Mouse (Mus musculus) layer of hippocampus, adult 8-10 months (tissue): ENCODE measurements around the gene Slc35b1. TPM values are rescaled to one million over a fixed set of nuclear protein-coding genes. Genes with fewer than 3 reads are reported as not detected.

Experiments
- DNase-seq, 2 experiments: peaks; one replicate each; pipeline ENCODE4 v3.0.0; 2022; ENCODE audit warnings: low spot score in 2 of 2
- total RNA-seq, 4 experiments: library from RNA; stranded (reverse); gene quantifications; 2 replicates each; pipeline ENCODE4 v1.2.4; 2022

The Slc35b1 gene
- total RNA-seq, 4 experiments from 2014 or later: 59.4 to 78.3 (median 73.1) TPM

- peak; percentile 73 to 76 for DNase-seq
Observed at GRCm38 (mm10) chr11:95365596-95365995, 18.9 kb upstream of the Slc35b1 start.

DNA sequence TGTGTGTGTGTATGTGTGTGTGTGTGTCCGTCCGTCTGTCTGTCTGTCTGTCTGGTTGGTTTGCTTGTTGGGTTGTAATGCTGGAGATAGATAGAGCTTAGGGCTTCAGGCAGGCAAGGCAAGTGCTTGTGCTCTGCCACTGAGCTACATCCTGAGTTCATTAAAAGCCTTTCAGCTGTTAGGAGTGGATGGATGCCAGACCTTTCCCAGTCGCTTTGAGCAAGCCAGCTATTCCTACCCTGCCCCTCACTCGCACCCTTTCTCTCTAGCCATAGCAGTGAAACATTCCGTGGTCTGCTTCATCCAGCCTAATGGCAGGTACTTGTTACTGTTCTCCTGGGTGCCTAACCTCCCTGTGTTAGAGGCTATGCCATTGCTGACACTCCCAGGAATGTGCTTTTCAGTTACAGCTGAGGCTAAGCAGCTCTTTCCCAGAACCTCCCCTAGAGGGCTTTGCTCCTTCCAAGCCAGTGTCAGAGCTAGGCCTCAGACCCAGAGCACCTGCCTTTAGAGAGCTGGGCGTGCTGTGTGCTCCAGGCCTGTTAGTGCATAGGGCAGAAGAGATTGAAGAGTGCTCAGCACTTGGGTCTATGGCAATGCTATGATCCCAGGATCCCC, 18.1 kb upstream of the Slc35b1 start:
- no peak for DNase-seq

- no peak for DNase-seq
Observed at GRCm38 (mm10) chr11:95367011-95367735, 17.3 kb upstream of the Slc35b1 start.

DNA sequence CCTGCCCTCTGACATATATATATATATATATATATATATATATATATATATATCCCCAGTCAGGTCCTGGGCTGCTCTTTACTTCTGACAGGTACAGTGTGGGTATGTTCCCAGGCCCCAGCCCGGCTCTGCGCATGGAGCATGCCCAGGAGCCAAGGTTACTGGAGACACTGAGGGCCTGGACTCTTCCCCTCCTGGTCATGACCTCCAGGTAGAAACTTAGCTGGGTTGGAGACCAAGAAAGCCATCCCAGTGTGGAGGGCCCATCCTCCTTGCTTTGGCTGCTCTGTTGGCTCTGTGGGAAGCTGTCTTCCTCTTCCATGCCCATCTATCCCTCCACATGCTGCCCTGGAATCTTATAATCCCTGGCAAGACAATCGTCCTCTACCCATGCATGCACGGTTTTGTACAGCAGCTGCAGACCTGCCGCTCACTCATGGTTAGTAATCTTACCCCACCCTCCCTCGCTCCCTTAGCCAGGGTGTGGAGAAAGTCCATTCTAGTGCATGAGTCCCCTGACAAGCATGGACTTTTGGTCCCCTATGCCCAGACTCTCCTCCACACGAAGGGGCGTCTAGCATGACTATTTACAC, 16.2 kb upstream of the Slc35b1 start:
- DNase-seq: no peak

DNA sequence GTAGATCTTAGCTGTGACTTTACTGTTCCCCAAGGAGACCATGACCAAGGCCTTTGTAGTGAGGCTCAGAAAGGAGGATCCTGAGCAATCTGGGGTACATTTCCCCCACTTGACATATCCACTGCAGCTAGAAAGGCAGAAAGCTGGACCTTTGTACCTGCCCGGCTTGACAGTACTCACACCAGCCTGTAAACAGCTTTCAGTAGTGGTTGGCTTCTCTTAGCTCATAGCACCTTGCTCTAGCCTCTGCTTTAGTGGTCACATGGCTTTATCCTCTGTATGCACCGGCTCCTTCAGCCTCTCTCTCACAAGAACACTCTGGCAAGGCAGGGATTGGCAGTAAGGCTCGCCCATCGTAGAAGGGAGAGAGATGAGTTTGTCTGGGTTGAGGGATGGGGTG, 15.6 kb upstream of the Slc35b1 start:
- DNase-seq: no peak

DNA sequence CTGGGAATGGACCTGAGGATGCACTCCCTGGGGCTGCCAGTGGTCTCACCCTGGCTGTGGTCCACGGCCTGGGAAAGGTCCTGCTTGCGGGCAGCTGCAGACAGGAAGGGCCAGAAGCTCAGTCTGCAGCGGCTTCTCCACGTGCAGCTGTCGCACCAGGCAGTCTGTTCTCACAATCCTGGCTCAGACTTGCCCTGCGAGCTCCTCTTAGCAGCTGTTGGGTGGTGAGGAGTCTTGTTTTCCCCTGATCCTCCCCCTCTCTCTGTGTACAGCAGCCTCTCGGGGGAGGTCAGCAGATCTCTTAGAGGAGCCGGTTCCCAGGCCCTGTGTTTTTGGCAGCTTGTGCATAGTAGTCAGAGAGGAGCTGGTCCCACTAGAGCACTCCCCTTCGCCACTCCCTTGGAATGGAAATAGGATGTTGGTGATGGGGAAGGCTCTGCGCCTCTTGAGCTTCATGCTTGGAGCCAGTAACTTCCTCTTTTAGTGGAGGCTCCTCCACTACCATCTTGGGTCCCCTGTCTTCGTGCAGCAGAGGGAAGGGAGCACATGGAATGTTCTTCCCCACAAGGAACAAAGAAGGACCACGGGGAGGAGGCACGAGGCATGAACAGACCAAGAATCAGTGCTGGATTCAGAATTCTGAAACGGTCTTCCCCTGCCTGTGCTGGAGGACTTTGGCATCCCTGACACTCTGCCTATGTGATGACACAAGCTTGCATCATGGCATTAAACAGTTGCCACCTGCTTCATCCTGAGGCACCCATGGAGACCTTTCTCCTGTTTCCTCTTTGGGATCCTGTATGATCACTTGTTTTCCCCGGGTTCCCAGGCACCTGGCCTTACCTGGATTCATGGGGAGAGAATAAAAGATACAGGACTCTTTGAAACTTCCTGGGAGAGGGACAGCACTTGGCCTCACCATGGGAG, 14.3 kb upstream of the Slc35b1 start:
- DNase-seq: peak in 1 of 2 experiments; percentile 45

DNA sequence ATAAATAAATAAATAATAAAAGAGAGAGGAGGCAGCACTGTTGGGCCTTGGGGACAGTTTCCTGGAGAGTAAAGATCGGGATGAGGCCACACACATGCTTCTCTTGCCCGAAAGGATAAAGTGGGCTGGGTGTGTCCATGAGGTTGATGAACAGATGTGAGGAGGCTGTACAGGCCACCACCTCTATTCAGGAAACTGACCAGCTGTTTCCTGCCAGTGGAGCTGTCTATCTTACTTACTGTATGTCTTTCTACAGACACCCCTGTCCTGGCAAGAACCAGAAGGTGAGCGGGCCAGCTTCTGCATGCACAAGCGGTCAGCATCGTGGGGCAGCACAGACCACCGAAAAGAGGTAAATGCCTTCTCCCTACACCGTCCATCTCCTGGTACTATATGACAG, 13.3 kb upstream of the Slc35b1 start:
- DNase-seq: no peak

GRCm38 (mm10) chr11:95378926-95379325, 5.6 kb upstream of the Slc35b1 start:
- DNase-seq: no peak

DNA sequence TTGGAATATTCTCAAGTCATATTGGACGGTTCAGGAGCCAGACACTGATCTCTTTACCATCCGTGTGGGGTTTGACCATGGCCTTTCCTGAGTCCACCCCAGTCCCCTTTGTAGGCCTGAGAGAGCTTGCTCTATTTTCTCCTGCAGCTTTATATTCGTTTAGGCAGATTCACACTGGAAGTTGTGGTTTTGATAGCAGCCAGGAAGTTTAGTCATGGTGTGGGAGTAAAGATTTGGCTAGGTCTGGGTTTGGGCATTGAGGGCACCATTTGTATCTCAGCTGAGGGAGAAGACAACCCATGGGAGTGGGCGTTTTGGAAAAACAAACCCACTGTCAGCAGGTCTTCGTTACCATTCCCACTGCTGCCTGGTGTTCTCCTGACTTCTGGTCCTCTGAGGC, 4.9 kb upstream of the Slc35b1 start:
- DNase-seq: no peak

DNA sequence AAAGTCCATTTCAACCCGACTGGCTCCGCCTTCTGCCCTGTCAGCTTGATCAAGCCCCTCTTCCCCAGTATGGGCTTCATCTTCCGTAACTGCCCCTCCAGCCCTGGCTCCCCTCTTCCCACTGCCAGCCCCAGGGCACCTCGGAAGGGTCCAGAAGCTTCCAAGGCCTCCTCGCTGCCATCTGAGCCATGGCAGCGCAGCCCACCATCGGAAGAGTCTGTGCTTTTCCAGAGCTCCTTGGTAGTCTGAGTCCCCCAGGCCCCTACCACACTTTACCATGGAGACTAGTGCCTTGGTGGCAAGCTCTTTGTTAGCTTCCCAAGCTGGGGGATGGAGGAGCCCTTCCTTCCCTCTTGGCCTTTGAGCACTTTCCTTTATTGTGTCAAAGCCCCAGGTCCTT, 3.8 kb upstream of the Slc35b1 start:
- no peak for DNase-seq

GRCm38 (mm10) chr11:95381146-95381545, 3.3 kb upstream of the Slc35b1 start:
- DNase-seq: no peak

- no peak for DNase-seq
Observed at GRCm38 (mm10) chr11:95383331-95383986, 1.0 kb upstream of the Slc35b1 start.

DNA sequence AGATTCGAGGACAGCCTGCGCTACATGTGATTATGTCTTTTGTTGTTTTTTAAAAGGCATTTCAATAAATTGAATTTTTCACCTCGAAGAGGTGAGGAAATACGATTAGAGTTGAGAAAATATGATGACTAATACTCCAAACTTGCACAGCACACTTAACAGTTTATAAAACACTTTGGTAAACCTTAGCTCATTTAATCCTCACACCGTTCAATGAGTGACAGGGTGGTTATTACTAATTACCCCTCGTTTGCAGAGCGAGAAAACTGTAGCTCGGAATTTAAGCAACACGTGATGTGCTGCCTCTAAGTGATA, 531 bp upstream of the Slc35b1 start:
- DNase-seq: no peak

DNA sequence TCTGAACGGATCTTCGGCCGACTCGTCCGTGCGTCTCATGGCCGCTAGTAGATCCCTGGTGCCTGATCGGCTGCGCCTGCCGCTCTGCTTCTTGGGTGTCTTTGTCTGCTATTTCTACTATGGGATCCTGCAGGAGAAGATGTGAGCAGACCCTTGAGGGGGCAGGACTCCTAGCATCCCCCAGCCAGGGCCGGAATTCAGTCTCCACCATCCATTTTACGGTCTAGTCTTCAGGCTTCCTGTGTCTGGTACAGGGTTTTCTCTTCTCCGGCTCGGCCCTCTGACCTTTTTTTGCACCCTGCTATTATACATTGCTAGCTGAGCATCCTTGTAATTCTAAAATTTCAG, 455 bp downstream of the Slc35b1 start:
- DNase-seq: no peak

DNA sequence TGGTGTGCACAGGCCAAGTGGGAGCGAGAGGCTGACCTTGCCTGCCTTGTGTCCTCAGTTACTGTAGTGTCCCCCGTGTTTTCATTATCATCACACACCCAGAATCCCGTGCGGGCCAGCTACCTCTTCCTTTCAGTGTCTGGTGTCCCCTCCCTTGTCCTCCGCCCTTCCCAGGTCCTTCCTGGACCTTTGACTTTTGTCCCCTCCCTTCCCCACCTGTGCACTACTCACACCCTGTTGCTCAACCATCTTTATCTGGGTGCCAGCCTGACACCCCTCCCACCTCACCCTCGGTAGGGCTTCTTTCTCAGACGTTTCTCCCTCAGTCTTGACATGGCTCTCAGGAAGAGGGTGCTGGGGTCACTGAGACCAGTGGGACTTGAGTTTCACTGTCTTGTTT, 2.9 kb downstream of the Slc35b1 start:
- DNase-seq: no peak

GRCm38 (mm10) chr11:95389006-95389405, 4.5 kb downstream of the Slc35b1 start:
- DNase-seq: no peak

GRCm38 (mm10) chr11:95390420-95390819, 5.9 kb downstream of the Slc35b1 start:
- no peak for DNase-seq

DNA sequence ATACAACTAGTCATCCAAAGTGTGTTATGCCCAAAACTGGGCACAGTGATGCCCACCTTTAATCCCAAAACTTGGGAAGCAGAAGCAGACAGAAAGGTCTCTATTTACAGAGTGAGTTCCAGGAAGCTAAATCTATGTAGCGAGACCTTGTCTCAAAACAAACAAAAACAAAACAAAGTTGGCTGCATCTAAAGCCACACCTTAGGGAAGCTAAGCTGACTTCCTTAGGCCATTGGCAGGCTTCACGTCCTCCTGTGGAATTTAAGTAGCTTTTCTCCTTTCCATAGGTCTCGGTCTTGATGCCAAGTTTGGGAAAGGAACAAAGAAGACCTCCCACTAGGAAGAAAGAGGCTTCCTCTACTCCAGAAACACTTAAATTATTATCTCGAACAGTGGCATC, 6.7 kb downstream of the Slc35b1 start:
- no peak for DNase-seq

DNA sequence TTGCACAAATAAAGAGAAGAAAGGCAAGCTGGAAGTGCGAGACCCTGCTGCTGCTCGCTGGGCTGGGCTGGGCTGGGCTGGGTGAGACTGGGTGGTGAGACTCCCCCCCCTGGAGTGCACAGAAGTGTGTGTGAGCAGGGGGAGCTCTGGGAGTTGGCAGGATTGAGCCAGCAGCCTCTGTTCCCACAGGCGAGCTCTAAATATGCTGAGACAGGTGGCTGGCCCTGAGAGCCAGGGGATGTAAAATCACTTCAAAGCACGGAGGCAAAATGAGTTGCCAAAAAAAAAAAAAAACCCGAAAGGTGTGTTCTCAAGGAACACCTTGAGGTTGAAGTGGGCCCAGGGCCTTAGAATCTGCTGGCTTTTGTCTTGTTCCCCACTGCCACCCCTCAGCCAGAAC, 7.3 kb downstream of the Slc35b1 start:
- DNase-seq: peak; percentile 59 to 66

DNA sequence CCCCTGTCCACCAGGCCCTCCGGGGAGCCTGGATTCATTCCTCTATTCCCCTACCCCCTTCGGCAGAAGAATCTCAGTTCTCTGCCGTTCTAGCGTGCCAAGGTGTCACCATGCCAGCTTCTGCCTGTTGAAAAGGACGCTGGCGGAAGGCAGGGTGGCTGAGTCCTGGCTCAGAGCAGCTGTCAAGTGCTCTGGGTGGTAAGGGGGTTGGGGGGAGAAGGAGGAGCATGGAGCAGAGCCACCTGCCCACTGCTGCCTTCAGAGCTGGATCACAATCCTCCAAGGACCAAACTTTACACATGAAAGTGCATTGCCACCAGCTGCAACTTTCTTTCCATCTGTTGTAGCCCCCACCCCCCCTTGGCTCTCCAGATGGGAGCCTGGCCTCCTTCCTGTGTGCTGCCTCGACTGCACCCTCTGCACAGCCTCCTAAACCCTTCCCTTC, 7.8 kb downstream of the Slc35b1 start:
- DNase-seq: peak; percentile 69 to 71

DNA sequence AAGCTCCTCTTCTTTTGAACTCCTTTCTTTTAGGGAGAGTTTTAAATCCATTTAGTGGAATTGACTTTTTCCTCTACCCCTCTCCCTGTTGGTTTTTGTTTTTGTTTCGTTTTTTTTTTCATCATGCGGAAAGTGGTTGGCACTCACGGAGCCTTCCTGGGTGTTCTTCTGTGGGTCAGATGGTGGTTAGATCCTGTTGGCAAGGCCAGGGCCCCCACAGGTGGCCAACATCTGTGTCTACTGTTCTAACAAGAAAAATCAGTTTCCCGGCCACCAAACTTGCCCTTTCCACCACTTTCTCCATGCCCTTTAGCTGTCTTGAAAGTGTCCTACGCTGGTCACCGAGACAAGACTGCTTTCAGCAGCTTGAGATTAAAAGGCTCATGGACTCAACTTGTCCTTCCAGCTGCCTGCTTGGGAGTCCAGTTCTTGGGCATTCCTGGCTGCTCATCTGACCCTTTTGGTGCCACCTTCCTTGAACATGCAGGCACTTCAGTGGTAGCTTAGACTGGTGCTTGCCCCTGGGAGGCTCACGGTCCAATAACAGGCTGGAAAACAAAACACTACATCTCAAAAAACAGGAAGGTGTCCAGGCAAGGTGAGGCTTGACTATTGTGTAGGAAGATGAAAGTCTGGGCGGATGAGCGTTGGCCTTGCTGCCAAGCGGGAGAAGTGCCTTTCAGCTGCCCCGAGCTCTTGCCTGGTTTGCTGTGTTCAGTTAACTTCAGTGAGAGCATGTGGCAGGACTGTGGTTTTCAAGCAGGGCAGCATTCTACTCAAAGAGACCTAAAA, 8.4 kb downstream of the Slc35b1 start:
- DNase-seq: no peak
